Mouse (Mus musculus) fibroblast of lung, adult 2 months (primary cell): ENCODE results near the gene Olfr872.
"Not testable (repeated sequence)": the region's sequence is repeated elsewhere in the genome, so short reads cannot be mapped to it uniquely, and the experiment has no call there.

Experiments used
- DNase-seq: peaks from one replicate; pipeline ENCODE4 v3.0.0-alpha.2; 2011; ENCODE audit warnings: low read depth

Gene Olfr872

DNA sequence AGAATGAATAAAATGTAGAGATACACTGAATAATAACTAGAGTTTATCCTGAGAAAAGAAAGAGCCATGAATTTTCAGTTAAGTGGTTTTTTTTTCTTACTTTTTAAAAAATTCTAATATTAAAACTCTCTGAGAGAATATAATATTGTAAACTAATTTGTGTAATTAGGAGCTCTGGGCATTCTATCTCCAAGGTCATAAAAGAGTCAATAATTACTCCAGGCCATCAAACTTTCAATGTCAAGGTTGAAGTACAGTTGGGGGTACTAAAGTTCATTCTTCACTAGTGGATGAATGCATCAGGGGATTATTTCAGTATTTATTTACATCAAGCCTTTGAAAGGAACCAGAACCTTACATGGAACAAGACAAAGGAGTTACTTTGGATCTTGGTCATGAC lies at the start of gene Olfr872:
TSS of gene Olfr872 (plus strand) at position 301 of the 400 bp plus-strand sequence.
- DNase-seq = no peak

DNA sequence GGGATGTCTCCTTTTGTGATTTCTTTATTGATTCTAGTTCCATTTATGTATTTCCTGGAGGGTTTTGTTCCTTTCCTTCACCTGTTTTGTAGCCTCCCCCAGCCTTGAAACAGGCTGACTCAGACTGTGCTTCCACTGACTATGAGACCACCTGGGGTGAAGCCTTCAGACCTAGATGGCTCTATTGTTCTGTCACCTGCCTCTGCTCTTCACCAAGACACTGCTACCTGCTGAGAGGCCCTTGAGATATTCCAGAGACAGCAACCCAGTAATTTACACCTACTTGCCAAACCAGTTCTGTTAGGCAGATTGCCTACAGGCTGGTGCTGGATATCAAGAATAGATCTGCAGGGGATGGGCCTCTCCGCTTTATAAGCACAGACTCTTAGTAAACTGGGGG lies 34.8 kb upstream of the Olfr872 start:
- DNase-seq = no peak

DNA sequence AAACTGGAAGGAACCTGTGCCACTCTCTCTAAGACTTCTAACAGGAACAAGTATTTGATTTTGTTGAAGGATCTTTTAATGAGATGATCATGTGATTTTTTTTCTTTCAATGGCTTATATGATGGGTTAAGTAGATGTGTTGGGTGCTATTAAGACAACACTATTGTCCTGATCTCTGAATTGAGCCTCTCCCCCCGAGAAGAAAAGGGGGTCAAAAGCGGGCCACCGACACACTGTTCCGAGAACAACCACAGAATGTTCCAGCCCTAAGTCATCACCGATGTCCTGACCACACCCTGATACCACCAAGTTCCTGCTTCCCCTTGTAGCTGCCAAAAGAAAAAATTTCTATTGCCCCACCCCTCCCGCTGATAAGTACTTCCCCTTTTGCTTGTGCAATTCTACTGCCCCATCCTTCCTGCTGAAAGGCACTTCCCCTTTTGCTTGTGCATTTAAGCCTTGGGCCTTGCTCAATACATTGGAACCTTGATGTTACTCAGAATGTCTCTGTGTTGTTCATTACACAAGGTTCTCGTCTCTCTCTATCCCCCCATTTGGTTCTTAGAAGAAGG lies 33.4 kb upstream of the Olfr872 start:
- DNase-seq = not testable (repeated sequence)

DNA sequence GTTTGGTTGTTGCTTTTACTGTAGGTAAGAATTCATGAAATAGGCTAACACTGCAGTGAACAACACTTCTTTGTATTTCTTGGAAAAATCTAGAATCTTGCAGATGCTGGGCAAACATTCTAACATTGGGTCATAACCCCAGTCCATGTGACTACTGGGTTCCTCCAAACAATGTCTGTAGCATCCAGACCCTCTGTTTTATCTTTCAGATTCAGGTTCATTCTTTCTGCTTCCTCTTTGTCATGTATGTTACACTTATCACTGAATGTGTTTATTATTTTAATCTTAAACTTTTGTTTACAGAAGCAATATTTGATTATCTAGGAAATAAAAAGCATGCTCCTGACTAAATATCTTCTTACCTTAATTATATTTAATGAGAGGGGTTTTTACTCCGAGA lies 26.1 kb upstream of the Olfr872 start:
- no peak for DNase-seq

DNA sequence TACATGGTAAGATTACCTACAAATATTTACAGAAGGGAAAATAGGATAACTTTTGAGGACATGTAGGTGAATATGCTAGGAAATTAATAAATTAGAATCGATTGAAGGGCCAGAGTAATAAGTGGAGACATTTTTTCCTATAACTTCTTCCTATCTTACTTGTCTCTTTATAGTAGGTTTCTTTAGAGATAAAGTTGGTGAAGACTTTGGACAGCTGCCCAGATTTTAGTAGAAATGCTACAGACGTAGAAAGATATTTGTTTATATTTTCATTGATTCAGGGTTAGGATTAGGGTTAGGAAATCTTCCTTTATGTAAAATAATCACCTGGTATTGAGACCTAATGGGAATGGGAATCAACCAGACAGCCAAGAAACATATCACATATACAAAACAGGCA lies 25.4 kb upstream of the Olfr872 start:
- no peak for DNase-seq

DNA sequence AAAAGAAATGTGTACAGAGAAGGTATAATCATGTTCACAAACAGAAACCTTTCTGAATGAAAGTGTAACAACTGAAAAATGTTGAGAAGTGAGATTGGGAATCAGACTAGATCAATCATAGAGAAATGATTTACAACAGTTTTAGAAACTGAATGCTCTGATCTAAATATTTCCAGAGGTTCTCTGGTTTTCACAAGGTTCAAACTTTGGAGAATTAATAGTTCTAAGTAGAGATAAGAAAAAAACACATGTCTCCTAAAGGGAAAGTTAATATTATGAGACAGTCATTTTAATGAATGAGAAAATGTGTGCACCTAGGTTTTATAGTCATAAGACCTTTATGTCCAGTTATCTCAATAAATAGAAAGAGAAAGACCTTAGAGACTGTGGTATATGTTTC lies 25.0 kb upstream of the Olfr872 start, which contains the start of gene Olfr871:
TSS of gene Olfr871 (plus strand) at position 301 of the 400 bp plus-strand sequence.
- no peak for DNase-seq

DNA sequence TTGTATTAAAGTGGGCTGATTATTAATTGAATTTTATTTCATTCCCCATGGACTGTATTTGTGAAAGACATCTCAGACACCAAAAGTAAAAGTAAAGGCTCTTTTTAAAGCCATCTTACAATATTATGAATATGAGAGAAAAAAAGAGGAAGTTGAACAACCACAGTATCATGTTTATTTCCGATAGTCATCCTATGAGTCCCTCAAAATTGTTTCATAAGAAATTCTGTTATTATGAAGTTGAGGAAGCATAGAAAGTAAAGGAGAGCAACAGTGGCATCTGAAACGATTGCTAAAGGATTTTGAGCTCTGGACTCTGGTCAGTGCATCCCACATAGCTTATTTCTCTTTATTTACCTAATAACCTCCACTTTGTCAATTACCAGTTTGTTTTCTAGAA lies 459 bp downstream of the Olfr872 start:
- no peak for DNase-seq

DNA sequence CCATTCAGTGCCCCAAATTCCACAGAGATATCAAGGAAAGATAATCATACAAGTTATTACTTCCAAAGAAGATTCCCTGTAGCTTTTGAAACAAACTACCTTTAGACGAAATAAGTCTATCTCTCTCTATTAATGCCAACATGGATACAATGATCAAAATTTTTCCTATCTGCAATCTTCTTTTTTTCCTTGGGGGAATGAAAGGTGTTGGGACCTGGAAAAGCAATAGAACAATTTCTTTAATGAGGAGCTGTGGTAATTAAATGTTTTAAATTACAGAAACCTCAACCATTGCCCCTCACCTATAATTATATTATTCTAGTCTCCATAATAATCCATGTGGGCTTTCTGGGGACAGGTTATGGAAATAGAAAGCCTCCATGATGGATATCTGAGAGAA lies 45.1 kb downstream of the Olfr872 start, which contains the start of gene Olfr39:
TSS of gene Olfr39 (plus strand) at position 301 of the 400 bp plus-strand sequence.
- DNase-seq = no peak

DNA sequence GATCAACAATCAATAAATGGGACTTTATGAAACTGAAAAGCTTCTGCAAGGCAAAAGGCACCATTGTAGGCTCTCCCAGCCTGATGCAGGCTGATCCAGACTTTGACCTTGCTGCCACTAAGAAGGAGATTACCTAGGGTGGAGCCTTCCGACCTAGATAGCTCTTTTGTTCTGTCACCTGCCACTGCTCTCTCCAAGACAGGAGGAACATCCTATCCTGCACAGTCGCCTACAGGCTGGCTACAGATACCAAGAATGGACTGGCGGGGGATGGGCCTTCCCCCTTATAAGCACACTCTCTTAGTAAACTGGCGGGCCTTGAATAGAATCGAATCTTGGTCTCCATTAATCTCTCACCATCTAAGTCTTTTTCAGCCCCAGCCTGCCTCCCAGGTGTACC lies 58.6 kb downstream of the Olfr872 start:
- not testable (repeated sequence) for DNase-seq

DNA sequence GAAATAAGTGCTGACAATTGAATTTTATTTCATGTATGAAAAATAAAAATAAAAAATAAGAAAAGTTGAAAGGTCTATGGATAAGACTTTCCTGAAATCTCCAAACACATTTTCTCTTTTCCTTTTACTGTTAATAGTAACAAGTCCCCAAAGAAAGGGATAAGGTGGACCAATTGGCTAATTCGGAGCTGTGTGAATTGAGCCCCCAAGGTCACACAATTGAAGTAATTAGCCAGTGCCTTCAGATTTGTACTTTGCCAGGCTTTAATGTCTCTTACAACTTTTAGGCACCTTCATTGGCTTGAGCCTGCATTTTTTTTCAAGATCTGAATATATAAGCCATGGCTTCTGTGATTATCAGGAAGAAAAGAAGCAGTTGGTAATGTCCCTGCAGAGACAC lies 61.3 kb downstream of the Olfr872 start, which contains the start of gene Olfr873:
TSS of gene Olfr873 (plus strand) at position 301 of the 400 bp plus-strand sequence.
- DNase-seq = no peak
